Mouse (Mus musculus): ENCODE measurements around the gene Syt16. TPM values are rescaled to one million over a fixed set of nuclear protein-coding genes. Genes with fewer than 3 reads are reported as not detected.

Syt16 gene
- polyA plus RNA-seq, 1 experiment from 2014 or later, result 1.8 TPM

DNA sequence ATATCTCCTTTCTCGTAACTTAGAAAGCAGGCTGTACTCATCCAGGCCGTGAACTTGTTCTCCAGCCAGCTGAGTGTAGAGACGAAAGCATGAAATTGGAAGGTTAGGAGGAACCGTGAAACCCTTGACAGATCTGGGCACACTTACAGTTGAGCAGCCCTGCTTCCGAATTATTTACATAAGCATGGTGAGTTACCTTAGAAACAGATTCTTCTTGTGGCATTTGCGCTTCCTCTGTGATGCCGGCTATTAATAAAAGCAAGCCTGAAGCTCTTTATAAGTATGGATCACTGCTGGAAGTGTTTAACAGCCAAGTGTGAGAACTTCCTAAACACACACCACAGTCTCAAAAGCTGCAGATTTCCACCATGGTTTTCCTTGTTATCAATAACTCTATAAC, 144.7 kb downstream of the Syt16 start:
- Histone ChIP-seq H3K27ac (no peak overlapping the region), H3K9me3 (no peaks in the 10 kb centered on the region), H3K27me3 (ENCODE audit: poor library complexity, severe bottlenecking) (no peaks in the 10 kb centered on the region), H3K36me3 (replicated peaks) (no peaks in the 10 kb centered on the region), H3K4me1 (peaks cover 3% of the 10 kb centered on the region; the same call in 1 of the 2 replicates), H3K4me3 (no peak overlapping the region)
- DNase-seq (ENCODE audit: extremely low spot score, low spot score), result no peak
- WGBS, result 89% methylated on average over 7 of the region's 7 CpGs

DNA sequence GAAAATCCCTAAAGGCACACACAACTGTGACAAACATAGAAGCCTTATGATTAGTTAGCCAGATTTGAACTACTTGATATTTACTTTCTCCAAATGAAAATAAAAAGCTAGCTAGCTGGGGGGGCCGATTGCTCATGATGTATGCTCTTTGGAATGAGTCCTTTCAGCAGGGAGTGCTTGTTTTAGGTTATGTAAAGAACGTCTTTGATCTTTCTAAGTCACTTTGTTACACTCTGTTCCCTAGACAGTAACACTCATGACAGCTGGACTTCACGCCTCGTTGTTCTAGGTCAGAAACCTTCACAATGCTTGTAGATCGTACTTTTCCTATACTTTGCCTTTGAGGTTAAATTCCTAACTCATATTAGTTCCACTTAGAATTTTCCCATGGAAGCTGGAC, 146.9 kb downstream of the Syt16 start:
- H3K9me3 ChIP-seq, result no peaks in the 10 kb centered on the region
- DNase-seq (ENCODE audit: extremely low spot score, low spot score), result no peak
- H3K36me3 ChIP-seq (replicated peaks), result no peaks in the 10 kb centered on the region
- no peak overlapping the region for H3K27ac ChIP-seq
- peaks cover 3% of the 10 kb centered on the region; the same call in 1 of the 2 replicates for H3K4me1 ChIP-seq
- no peaks in the 10 kb centered on the region for H3K27me3 ChIP-seq (ENCODE audit: poor library complexity, severe bottlenecking)
- H3K4me3 ChIP-seq, result no peak overlapping the region
- 81% methylated on average over 5 of the region's 5 CpGs for WGBS

DNA sequence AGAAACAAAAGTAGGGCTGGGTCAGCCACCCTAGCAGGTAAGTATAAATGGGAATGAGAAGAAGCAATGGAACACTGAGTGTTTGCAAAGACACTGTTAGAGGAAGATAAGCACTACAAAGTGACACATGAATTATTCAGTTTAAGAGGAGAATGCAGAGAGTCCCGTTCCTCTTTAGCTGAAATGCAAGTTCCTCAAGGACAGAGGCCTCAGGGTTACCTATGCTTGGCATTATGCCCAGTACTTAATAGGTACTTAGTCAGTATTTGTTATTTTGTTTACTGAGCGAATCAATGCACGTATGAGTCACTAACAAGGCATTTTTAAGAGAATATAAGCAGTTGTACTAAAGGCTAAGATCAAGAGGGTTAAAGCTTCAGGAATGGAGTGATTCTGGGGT, 163.3 kb downstream of the Syt16 start:
- Histone ChIP-seq H3K36me3 (replicated peaks) (no peaks in the 10 kb centered on the region), H3K4me3 (no peak overlapping the region), H3K9me3 (no peaks in the 10 kb centered on the region), H3K4me1 (no peaks in the 10 kb centered on the region), H3K27ac (no peak overlapping the region), H3K27me3 (ENCODE audit: poor library complexity, severe bottlenecking) (no peaks in the 10 kb centered on the region)
- no peak for DNase-seq (ENCODE audit: extremely low spot score, low spot score)
- WGBS, result 92% methylated on average over 3 of the region's 3 CpGs

DNA sequence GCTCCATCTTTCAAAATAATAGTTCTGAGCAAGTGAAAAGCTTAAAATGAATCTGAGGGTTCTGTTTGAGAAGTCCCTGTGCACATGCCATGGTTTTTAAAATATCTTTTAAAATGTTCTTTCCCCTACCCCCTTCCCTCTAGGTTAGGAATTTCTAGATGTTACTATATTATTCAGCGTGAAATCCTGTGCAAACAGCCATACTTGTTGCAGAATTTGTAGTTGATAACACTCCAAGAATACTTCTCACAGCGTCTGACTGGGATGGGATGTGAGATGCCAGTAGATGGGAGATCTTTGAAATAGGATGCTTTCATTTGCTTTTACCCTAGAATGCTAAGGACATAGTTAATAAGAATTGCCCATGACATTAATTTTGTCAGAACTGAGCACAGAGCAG, 165.6 kb downstream of the Syt16 start:
- no peak overlapping the region for H3K4me3 ChIP-seq
- no peaks in the 10 kb centered on the region for H3K9me3 ChIP-seq
- H3K27me3 ChIP-seq (ENCODE audit: poor library complexity, severe bottlenecking), result no peaks in the 10 kb centered on the region
- no peak for DNase-seq (ENCODE audit: extremely low spot score, low spot score)
- 91% methylated on average over 2 of the region's 2 CpGs for WGBS
- no peak overlapping the region for H3K27ac ChIP-seq
- no peaks in the 10 kb centered on the region for H3K4me1 ChIP-seq
- H3K36me3 ChIP-seq (replicated peaks), result no peaks in the 10 kb centered on the region

DNA sequence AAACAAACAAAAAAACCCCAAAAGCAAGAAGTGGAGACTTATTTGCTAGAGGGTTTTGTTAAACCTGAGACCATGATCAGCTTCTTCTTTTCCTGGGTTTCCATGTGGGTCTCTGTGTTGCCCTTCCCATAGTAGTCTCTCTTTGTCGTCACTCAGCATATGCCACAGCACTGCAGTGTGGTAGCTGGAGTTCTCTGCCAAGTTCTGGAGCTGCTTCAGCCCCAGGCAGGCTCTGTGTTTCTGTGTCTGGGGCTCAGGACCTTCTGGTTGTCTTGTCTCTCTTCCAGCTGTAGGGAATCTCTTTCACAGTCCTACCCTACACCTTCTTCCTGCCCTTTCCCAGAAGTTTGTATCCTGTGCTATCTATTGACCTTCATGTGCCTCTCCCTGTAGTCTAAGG, 173.8 kb downstream of the Syt16 start:
- no peak for DNase-seq (ENCODE audit: extremely low spot score, low spot score)
- Histone ChIP-seq H3K4me1 (peaks cover 13% of the 10 kb centered on the region), H3K4me3 (no peak overlapping the region), H3K36me3 (replicated peaks) (no peaks in the 10 kb centered on the region), H3K9me3 (no peaks in the 10 kb centered on the region), H3K27ac (no peak overlapping the region), H3K27me3 (ENCODE audit: poor library complexity, severe bottlenecking) (no peaks in the 10 kb centered on the region)
- 96% methylated on average over 1 of the region's 1 CpGs for WGBS

DNA sequence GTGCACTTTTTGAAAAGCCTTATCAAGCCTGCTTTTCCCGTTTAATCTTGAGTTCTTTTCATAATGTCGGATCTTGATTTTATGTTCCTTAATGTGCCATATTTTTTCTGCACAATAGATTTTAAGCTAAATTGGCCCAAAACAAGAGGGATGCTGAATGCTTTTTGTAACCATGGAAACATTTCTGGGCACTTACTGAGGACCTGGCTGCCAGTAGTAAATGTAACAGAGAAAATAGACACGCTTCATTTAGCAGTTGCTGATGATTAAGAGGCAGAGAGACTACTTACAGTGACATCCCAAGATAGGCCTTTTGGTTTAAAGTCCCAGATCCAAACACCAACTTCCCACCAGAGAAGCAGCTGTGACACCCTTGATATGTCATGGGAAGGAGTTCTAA, 176.4 kb downstream of the Syt16 start:
- Histone ChIP-seq H3K36me3 (replicated peaks) (no peaks in the 10 kb centered on the region), H3K27ac (no peak overlapping the region), H3K4me3 (no peak overlapping the region), H3K4me1 (peaks cover 13% of the 10 kb centered on the region), H3K9me3 (no peaks in the 10 kb centered on the region), H3K27me3 (ENCODE audit: poor library complexity, severe bottlenecking) (no peaks in the 10 kb centered on the region)
- 59% methylated on average over 3 of the region's 3 CpGs for WGBS
- no peak for DNase-seq (ENCODE audit: extremely low spot score, low spot score)

DNA sequence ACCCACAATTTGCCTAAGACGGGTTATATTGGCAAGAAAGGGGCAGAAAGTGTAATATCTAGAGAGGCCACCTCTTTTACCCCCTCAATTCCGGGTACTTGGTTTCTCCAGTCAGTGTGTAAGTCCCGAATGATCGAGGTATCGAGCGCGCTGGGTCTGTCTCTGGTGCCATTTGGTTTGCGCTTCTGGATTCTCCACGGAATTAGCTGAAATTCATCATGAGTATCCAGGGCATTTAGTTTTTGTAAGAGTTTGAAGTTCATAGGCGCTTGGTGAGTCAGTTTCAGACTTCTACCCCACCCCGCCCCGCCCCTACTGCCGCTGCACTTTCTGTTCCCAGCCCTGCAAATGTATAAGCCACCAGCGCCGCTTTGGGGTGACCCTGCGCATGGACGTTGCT, 187.1 kb downstream of the Syt16 start:
- Histone ChIP-seq H3K4me3 (peak overlapping the region; percentile 28; the same call in 1 of the 2 replicates), H3K27ac (no peak overlapping the region), H3K4me1 (peaks cover 3% of the 10 kb centered on the region; the same call in 1 of the 2 replicates), H3K36me3 (replicated peaks) (no peaks in the 10 kb centered on the region), H3K27me3 (ENCODE audit: poor library complexity, severe bottlenecking) (0 out of 2 replicates have a peak, but pooled peaks cover 3% of the 10 kb centered on the region), H3K9me3 (0 out of 2 replicates have a peak, but pooled peaks cover 3% of the 10 kb centered on the region)
- DNase-seq (ENCODE audit: extremely low spot score, low spot score), result no peak
- WGBS, result 75% methylated on average over 17 of the region's 17 CpGs

DNA sequence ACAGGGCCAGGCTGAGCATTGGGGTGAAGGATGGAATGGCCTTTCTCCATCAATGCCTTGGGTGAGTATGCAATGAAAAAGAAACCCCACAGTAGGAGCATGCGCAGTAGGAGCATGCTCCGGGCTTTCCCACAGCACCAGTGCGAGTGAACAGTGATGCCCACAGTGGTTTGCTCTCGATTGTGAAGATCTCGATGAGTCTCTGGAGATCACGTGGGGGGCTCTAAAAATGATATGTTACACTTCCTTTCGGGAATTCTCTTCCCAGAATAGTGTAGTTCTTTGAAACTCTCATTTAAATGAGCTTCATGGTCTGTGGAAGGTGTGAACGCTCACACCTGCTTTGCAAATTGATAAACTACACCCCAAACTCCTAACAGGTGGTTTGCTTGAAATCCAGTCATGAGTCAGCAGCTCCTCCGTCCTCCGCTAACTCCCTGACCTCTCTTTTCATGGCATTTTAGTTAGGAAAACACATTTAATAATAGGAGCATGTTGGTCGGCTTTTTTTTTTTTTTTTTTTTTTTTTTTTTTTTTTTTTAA, 190.9 kb downstream of the Syt16 start:
- H3K27ac ChIP-seq, result no peak overlapping the region
- no peak overlapping the region for H3K4me3 ChIP-seq
- 0 out of 2 replicates have a peak, but pooled peaks cover 3% of the 10 kb centered on the region for H3K27me3 ChIP-seq (ENCODE audit: poor library complexity, severe bottlenecking)
- 0 out of 2 replicates have a peak, but pooled peaks cover 3% of the 10 kb centered on the region for H3K9me3 ChIP-seq
- H3K4me1 ChIP-seq, result peaks cover 3% of the 10 kb centered on the region; the same call in 1 of the 2 replicates
- no peaks in the 10 kb centered on the region for H3K36me3 ChIP-seq (replicated peaks)
- 86% methylated on average over 11 of the region's 11 CpGs for WGBS
- no peak for DNase-seq (ENCODE audit: extremely low spot score, low spot score)

DNA sequence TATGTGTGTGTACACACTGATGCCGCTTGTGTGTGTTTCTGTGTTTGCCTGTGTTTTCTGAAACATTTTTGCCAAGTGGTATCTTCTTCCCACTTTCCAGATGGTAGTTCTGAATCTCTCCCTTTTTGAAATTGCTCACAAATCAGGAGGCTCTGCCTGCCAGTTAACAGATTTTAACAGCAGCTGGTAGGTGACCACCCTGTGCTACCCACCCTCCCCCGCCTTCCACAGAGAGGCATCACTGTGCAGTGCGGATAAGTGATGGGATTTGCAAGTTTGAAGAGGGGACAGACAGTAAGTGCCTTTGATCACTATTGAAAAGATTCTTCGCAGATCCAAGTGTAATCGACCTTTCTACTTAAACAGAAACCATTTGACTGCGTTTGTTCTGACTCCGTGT, 191.4 kb downstream of the Syt16 start:
- no peak for DNase-seq (ENCODE audit: extremely low spot score, low spot score)
- Histone ChIP-seq H3K27me3 (ENCODE audit: poor library complexity, severe bottlenecking) (0 out of 2 replicates have a peak, but pooled peaks cover 3% of the 10 kb centered on the region), H3K9me3 (0 out of 2 replicates have a peak, but pooled peaks cover 3% of the 10 kb centered on the region), H3K4me3 (no peak overlapping the region), H3K36me3 (replicated peaks) (no peaks in the 10 kb centered on the region), H3K4me1 (peaks cover 3% of the 10 kb centered on the region; the same call in 1 of the 2 replicates), H3K27ac (no peak overlapping the region)
- WGBS, result 56% methylated on average over 7 of the region's 7 CpGs

DNA sequence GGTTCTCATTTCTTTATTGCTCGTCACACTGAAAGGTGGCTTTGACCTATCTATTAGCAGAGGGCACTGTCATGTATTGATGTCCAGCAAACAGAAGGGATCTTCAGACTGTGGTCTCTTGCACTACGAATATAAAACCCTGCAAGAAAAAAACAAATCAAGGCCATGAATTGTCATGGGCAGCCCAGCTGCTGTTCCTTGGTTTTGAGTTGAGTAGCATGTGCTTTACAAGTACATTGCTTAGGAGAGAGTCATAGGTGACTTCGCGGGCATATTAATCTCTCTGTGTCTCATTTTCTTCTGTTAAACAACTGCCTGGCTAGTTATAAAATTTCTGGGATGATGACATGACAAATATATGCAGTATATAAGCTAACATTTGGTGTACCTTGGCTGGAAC, 192.4 kb downstream of the Syt16 start:
- H3K27me3 ChIP-seq (ENCODE audit: poor library complexity, severe bottlenecking), result no peaks in the 10 kb centered on the region
- no peaks in the 10 kb centered on the region for H3K9me3 ChIP-seq
- H3K4me1 ChIP-seq, result peaks cover 3% of the 10 kb centered on the region; the same call in 1 of the 2 replicates
- H3K36me3 ChIP-seq (replicated peaks), result no peaks in the 10 kb centered on the region
- 88% methylated on average over 4 of the region's 4 CpGs for WGBS
- H3K27ac ChIP-seq, result no peak overlapping the region
- no peak for DNase-seq (ENCODE audit: extremely low spot score, low spot score)
- no peak overlapping the region for H3K4me3 ChIP-seq

DNA sequence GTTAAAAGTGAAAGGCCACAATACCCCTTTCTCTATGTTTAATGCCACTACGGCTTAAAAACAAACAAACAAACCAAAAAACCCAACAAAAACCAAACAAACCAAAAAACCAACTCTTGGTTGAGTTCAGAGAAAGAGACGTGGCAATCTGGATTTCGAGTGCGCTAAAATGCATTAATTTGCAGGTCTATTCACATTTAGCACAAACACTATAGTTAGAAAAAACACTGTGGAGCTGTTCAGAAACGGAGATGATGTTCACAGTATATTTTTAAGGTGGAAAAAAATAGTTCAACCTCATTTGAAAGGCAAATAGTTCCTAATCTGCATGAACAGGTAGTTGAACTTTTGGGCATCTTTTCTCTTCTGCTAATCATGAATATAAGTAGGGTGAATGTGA, 192.8 kb downstream of the Syt16 start:
- H3K27ac ChIP-seq, result no peak overlapping the region
- peaks cover 3% of the 10 kb centered on the region; the same call in 1 of the 2 replicates for H3K4me1 ChIP-seq
- H3K4me3 ChIP-seq, result no peak overlapping the region
- no peaks in the 10 kb centered on the region for H3K27me3 ChIP-seq (ENCODE audit: poor library complexity, severe bottlenecking)
- H3K9me3 ChIP-seq, result no peaks in the 10 kb centered on the region
- WGBS, result 95% methylated on average over 5 of the region's 5 CpGs
- no peaks in the 10 kb centered on the region for H3K36me3 ChIP-seq (replicated peaks)
- no peak for DNase-seq (ENCODE audit: extremely low spot score, low spot score)

DNA sequence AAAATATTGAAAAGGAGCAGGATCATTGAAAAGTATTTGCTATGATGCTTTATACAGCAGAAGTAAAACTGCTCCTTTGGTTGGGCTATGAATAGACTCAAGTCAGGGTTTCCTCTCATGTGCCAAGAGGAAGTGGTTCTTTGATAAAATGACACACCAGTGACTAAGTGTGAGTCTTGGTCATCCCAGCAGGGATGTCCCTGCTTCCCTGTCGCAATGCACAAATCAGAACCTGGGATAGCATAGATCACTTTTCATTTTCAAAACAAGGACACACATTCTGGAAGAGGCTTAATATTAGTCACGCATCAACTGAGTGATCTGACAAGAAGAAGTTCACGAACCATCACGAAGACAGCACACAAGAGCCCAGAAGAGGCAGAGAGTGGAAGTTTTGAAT, 195.1 kb downstream of the Syt16 start:
- DNase-seq (ENCODE audit: extremely low spot score, low spot score), result no peak
- H3K4me1 ChIP-seq, result peaks cover 3% of the 10 kb centered on the region; the same call in 1 of the 2 replicates
- no peaks in the 10 kb centered on the region for H3K9me3 ChIP-seq
- no peak overlapping the region for H3K4me3 ChIP-seq
- H3K27me3 ChIP-seq (ENCODE audit: poor library complexity, severe bottlenecking), result no peaks in the 10 kb centered on the region
- 81% methylated on average over 4 of the region's 4 CpGs for WGBS
- H3K27ac ChIP-seq, result no peak overlapping the region
- H3K36me3 ChIP-seq (replicated peaks), result no peaks in the 10 kb centered on the region

DNA sequence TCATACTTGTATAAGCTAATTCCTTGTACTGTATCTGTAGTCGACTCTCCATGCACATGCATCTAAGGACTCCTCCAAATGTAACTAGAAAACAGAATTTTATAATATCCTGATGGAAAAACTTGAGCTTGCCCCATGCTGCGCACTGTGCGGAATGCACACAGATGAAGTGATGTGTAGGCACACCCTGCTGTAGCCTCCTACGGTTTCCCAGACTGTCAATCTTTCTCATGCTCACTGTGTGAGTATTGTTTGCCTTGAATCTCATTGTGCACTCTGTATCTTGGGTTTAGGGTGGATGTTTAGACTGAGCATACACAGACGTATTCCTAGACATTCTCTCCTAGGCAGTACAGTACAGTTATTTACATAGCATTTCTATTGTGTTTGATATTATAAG, 203.9 kb downstream of the Syt16 start:
- WGBS, result 90% methylated on average over 5 of the region's 5 CpGs
- H3K27ac ChIP-seq, result no peak overlapping the region
- DNase-seq (ENCODE audit: extremely low spot score, low spot score), result no peak
- no peaks in the 10 kb centered on the region for H3K36me3 ChIP-seq (replicated peaks)
- H3K4me1 ChIP-seq, result no peaks in the 10 kb centered on the region
- H3K9me3 ChIP-seq, result no peaks in the 10 kb centered on the region
- H3K4me3 ChIP-seq, result no peak overlapping the region
- H3K27me3 ChIP-seq (ENCODE audit: poor library complexity, severe bottlenecking), result no peaks in the 10 kb centered on the region

All from forebrain, embryonic 10.5 days (tissue).